Mouse (Mus musculus) kidney, adult 2 months (tissue): ENCODE results near the gene Tmem220.

Source experiments
- CTCF ChIP-seq: fragments of 200-500 bp; conservative IDR thresholded peaks from 2 replicates; pipeline ENCODE4 v1.5.1; 2011; ENCODE audit warnings: low read depth, mild to moderate bottlenecking, control low read depth, low read length, moderate library complexity, mixed read lengths; ENCODE audit not compliant: insufficient read depth, insufficient read length
- POLR2A ChIP-seq: fragments of 200-500 bp; IDR thresholded peaks from one replicate; pipeline ENCODE4 v1.6.1; 2011; ENCODE audit warnings: low read depth, low read length, control low read depth

DNA sequence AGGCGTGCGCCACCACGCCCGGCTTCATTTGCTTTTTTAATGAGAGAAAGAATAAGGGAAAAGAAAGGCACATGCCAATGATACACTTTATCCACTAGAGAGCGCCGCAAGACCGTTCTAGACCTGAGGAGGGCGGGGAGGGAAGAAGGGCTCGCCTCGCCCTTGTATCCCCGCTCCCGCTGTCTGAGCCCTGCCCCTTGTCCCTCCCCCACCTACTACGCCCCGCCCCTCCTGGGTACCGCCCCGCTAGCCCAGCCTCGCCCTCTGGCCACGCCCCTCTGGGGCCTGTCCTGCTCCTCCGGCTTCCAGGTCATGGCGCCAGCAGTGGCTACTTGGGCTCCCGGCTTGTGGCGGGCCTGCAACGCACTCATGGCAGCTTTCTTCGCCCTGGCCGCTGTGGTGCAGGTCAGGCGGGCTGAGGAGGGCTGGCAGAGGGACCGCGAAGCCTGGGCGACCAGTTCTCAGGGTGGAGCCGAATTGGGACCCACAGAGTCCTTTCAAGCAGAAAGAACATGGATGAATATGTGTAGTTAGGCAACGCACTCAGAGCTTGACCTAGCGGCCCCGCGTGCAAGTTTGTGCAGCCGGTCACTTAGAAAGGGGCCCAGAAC, at the start of gene Tmem220:
- TF ChIP-seq CTCF: peak; percentile 89
- TF ChIP-seq POLR2A: peak; percentile 75
